Comparison of ENCODE assay signal across 10 mouse cellular contexts in the genomic region with DNA sequence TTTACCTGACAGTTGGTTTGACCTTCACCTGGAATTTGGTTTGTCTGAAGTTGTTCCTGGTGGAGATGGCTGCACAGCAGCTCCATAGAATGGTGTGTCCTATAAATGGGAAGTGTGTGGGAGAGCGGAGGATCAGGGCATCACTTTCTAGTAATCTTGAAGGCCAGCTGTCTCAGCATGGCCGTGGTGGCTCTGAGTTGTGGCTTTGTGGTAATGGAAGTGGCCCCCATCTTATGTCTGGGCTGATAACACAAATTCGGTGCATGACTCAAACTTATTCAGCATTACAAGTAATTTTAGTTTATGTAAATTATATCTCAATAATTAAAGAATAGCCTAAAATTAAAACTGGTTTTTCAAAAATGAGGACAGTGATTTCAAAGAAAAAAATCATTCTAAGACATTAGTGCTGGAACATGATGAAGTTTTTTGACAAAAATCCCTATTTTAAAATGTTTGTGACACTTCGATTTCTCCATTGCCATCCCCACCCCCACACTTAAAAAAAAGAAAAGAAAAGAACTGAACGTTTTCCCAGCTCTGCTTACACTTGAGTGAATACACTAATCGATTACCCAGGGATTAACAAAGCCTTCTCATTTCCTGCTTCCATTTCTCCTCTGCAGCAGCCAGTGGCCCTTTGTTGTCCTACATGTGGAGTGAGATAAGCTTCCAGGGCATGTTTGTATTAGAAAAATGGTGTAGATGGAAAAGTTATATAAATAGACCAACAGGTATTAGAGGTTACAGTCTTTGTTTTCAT.
DNase-seq lines count a peak whose midpoint lies in the region; ATAC-seq and TF ChIP-seq lines count a peak whose summit lies in the region.
"Had no signal": no experiment of that assay in that cellular context is flagged by ENCODE, and none has a peak within 500 bp of the region (broad histone marks: within the 10 kb centered on the region; RNA-seq: fewer than 3 reads in every experiment).

No protein-coding gene starts in this region.

- peak overlapping the region; percentile 39 to 43; a peak in 2 of 4 replicates for H3K27ac ChIP-seq in heart, embryonic 14.5 days (replicated peaks in 1 of 2; ENCODE audit: control insufficient read depth in 1 of 2, insufficient read depth in 1 of 2, low read depth in 2 of 2, low read length in 2 of 2)
- H3K27ac ChIP-seq in MEL (ENCODE audit: control insufficient read depth, low read depth, low read length) = peak overlapping the region; percentile 80
- 0 out of 2 replicates have a peak overlapping the region, but pooled peaks have one; percentile 21 for H3K27ac ChIP-seq in forebrain, postnatal 0 days (ENCODE audit: low read depth, low read length)
- peak overlapping the region; percentile 76 for H3K27ac ChIP-seq in midbrain, embryonic 10.5 days (replicated peaks)
- no peak overlapping the region for H3K27ac ChIP-seq in left cerebral cortex, adult 2 months
- H3K27ac ChIP-seq: neural tube, embryonic 12.5 days had no signal

- no peak for ATAC-seq in heart, embryonic 14.5 days (ENCODE audit: insufficient number of reproducible peaks, insufficient read depth, low FRiP score, low read depth)
- no peak for ATAC-seq in forebrain, postnatal 0 days

- intact Hi-C loops in heart, postnatal 10 days (cut with DNase I) = loop anchor here (1.0 to 2.0 kb wide), 2 partner anchors 15 to 204 kb away; no protein-coding TSS in a partner anchor
- intact Hi-C loops in left cerebral cortex, postnatal 14 days (cut with DNase I) = no loop called here
- intact Hi-C loops in left cerebral cortex, adult 2 months (cut with DNase I) = no loop called here

- H3K36me3 ChIP-seq in heart, embryonic 14.5 days (ENCODE audit: control insufficient read depth, insufficient read depth, low read length) = no peaks in the 10 kb centered on the region
- peaks cover 0 to 56% of the 10 kb centered on the region in 2 experiments; a peak in 2 of 4 replicates for H3K36me3 ChIP-seq in MEL (ENCODE audit: control insufficient read depth in 1 of 2, insufficient read depth in 2 of 2, low read length in 2 of 2)
- H3K36me3 ChIP-seq in forebrain, postnatal 0 days (ENCODE audit: insufficient read depth) = no peaks in the 10 kb centered on the region
- no peaks in the 10 kb centered on the region for H3K36me3 ChIP-seq in midbrain, embryonic 10.5 days
- H3K36me3 ChIP-seq: neural tube, embryonic 12.5 days had no signal

- peaks cover 7% of the 10 kb centered on the region for H3K79me2 ChIP-seq in MEL (ENCODE audit: control insufficient read depth, insufficient read depth, low read length, poor library complexity)

- no peak for TF ChIP-seq RAD21 in MEL (IDR thresholded peaks at IDR 0.05; ENCODE audit: low read depth, low read length)

- H3K9ac ChIP-seq in heart, embryonic 14.5 days (ENCODE audit: low read length) = no peak overlapping the region
- peak overlapping the region; percentile 19; the same call in 1 of the 2 replicates for H3K9ac ChIP-seq in MEL (ENCODE audit: control insufficient read depth, low read depth, low read length, poor library complexity, severe bottlenecking)
- H3K9ac ChIP-seq in forebrain, postnatal 0 days = no peak overlapping the region
- H3K9ac ChIP-seq: neural tube, embryonic 12.5 days had no signal

- H3K4me3 ChIP-seq in heart, embryonic 14.5 days (ENCODE audit: control insufficient read depth in 1 of 2, insufficient read depth in 1 of 2, low read depth in 1 of 2, low read length in 2 of 2) = no peak overlapping the region
- peak overlapping the region in 1 of 2 experiments; percentile 39; a peak in 2 of 4 replicates for H3K4me3 ChIP-seq in MEL (ENCODE audit: control insufficient read depth in 1 of 2, insufficient read depth in 1 of 2, low read depth in 2 of 2, low read length in 2 of 2)
- H3K4me3 ChIP-seq in forebrain, postnatal 0 days (ENCODE audit: low read depth, low read length) = no peak overlapping the region
- no peak overlapping the region for H3K4me3 ChIP-seq in midbrain, embryonic 10.5 days
- no peak overlapping the region for H3K4me3 ChIP-seq in left cerebral cortex, adult 2 months
- H3K4me3 ChIP-seq: neural tube, embryonic 12.5 days had no signal

- no peak for TF ChIP-seq POLR2A in MEL (IDR thresholded peaks at IDR 0.05; ENCODE audit: control insufficient read depth in 1 of 2, insufficient read depth in 1 of 2, low read depth in 1 of 2, low read length in 2 of 2, poor library complexity in 1 of 2)

- 0 out of 2 replicates have a peak overlapping the region, but pooled peaks have one; percentile 24 for H3K4me2 ChIP-seq in heart, embryonic 14.5 days (ENCODE audit: low read length)
- H3K4me2 ChIP-seq in forebrain, postnatal 0 days (ENCODE audit: low read depth) = no peak overlapping the region
- H3K4me2 ChIP-seq: neural tube, embryonic 12.5 days had no signal

- no peaks in the 10 kb centered on the region for H3K27me3 ChIP-seq in heart, embryonic 14.5 days (ENCODE audit: control insufficient read depth, insufficient read depth, low read length)
- no peaks in the 10 kb centered on the region for H3K27me3 ChIP-seq in MEL (ENCODE audit: control insufficient read depth in 1 of 2, insufficient read depth in 2 of 2, low read length in 2 of 2)
- no peaks in the 10 kb centered on the region for H3K27me3 ChIP-seq in forebrain, postnatal 0 days (ENCODE audit: insufficient read depth, low read length)
- H3K27me3 ChIP-seq in midbrain, embryonic 10.5 days (ENCODE audit: low read depth, poor library complexity, severe bottlenecking) = no peaks in the 10 kb centered on the region
- H3K27me3 ChIP-seq: neural tube, embryonic 12.5 days had no signal

- DNase-seq in heart, postnatal 10 days = no peak
- peak; percentile 92 for DNase-seq in MEL (ENCODE audit: low read depth, low spot score)
- DNase-seq in forebrain, postnatal 0 days = no peak
- no peak for DNase-seq in midbrain, embryonic 10.5 days (ENCODE audit: low spot score)
- no peak for DNase-seq in left cerebral cortex, postnatal 14 days (ENCODE audit: low spot score in 2 of 2)
- no peak for DNase-seq in gastrocnemius, postnatal 10 days
- no peak for DNase-seq in left cerebral cortex, adult 2 months (ENCODE audit: extremely low spot score in 1 of 2, low spot score in 2 of 2)
- DNase-seq: thymus, adult 18-20 months had no signal

- H3K4me1 ChIP-seq in heart, embryonic 14.5 days (ENCODE audit: control insufficient read depth in 2 of 2, insufficient read depth in 2 of 2, low read length in 2 of 2) = peaks cover 21 to 72% of the 10 kb centered on the region in 2 experiments
- H3K4me1 ChIP-seq in MEL (ENCODE audit: control insufficient read depth in 1 of 2, insufficient read depth in 2 of 2, low read length in 2 of 2) = peaks cover 42 to 47% of the 10 kb centered on the region in 2 experiments
- peaks cover 4% of the 10 kb centered on the region for H3K4me1 ChIP-seq in forebrain, postnatal 0 days (ENCODE audit: insufficient read depth)
- H3K4me1 ChIP-seq in midbrain, embryonic 10.5 days = peaks cover 97% of the 10 kb centered on the region

- WGBS in heart, embryonic 14.5 days = 28% methylated on average over 6 of the region's 6 CpGs
- WGBS in forebrain, postnatal 0 days = 16% methylated on average over 6 of the region's 6 CpGs
- WGBS in midbrain, embryonic 10.5 days = 19% methylated on average over 6 of the region's 6 CpGs

- peak; percentile 98 to 100 for TF ChIP-seq EP300 in MEL (IDR thresholded peaks at IDR 0.05; ENCODE audit: low read depth in 1 of 2, low read length in 2 of 2)

- no peaks in the 10 kb centered on the region for H3K9me3 ChIP-seq in heart, embryonic 14.5 days (ENCODE audit: control insufficient read depth, low read length)
- H3K9me3 ChIP-seq in MEL (replicated peaks; ENCODE audit: insufficient read depth, low read length) = no peaks in the 10 kb centered on the region
- no peaks in the 10 kb centered on the region for H3K9me3 ChIP-seq in forebrain, postnatal 0 days (ENCODE audit: low read length)
- no peaks in the 10 kb centered on the region for H3K9me3 ChIP-seq in midbrain, embryonic 10.5 days (replicated peaks)
- H3K9me3 ChIP-seq: neural tube, embryonic 12.5 days had no signal

- TF ChIP-seq CTCF in MEL (IDR thresholded peaks at IDR 0.05 in 2 of 3, conservative IDR thresholded peaks at IDR 0.05 in 1 of 3; ENCODE audit: control insufficient read depth in 1 of 3, insufficient read depth in 1 of 3, low read depth in 2 of 3, low read length in 3 of 3, poor library complexity in 1 of 3, severe bottlenecking in 1 of 3) = no peak
- TF ChIP-seq CTCF in forebrain, postnatal 0 days (IDR thresholded peaks at IDR 0.05; ENCODE audit: low read depth) = no peak
- TF ChIP-seq CTCF in left cerebral cortex, adult 2 months (IDR thresholded peaks at IDR 0.05) = no peak

TF ChIP-seq in MEL, 35 proteins besides CTCF, POLR2A, EP300 and RAD21 (continues in another document):
- no peak for TF ChIP-seq NRF1 (IDR thresholded peaks at IDR 0.05; ENCODE audit: insufficient read depth, low read depth, low read length, poor library complexity, severe bottlenecking)
- TF ChIP-seq RCOR1 (IDR thresholded peaks at IDR 0.05; ENCODE audit: low read depth, low read length) = peak; percentile 92
- peak; percentile 97 for TF ChIP-seq GATA1 (IDR thresholded peaks at IDR 0.05; ENCODE audit: low read depth, low read length)
- TF ChIP-seq CHD1 (IDR thresholded peaks at IDR 0.05; ENCODE audit: low read depth, low read length) = no peak
- peak; percentile 14 for TF ChIP-seq ZC3H11A (IDR thresholded peaks at IDR 0.05; ENCODE audit: low read depth, low read length)
- TF ChIP-seq TCF12 (IDR thresholded peaks at IDR 0.05; ENCODE audit: low read depth, low read length) = peak; percentile 98
- TF ChIP-seq ZKSCAN1 (IDR thresholded peaks at IDR 0.05; ENCODE audit: low read depth, low read length) = no peak
- TF ChIP-seq ELF1 (IDR thresholded peaks at IDR 0.05; ENCODE audit: low read depth, low read length) = no peak
- TF ChIP-seq MEF2A (IDR thresholded peaks at IDR 0.05; ENCODE audit: extremely low read depth, insufficient replicate concordance, low read depth, low read length, poor library complexity, severe bottlenecking) = peak; percentile 78; the same call in 1 of the 2 replicates
- TF ChIP-seq POLR2AphosphoS5 (IDR thresholded peaks at IDR 0.05; ENCODE audit: borderline replicate concordance, low read depth, low read length) = no peak
- peak; percentile 39; the same call in 1 of the 2 replicates for TF ChIP-seq CHD2 (IDR thresholded peaks at IDR 0.05; ENCODE audit: low read length)
- TF ChIP-seq MYB (IDR thresholded peaks at IDR 0.05; ENCODE audit: low read depth, low read length) = peak; percentile 79
- no peak; the same call in 1 of the 2 replicates for TF ChIP-seq MYC (IDR thresholded peaks at IDR 0.05; ENCODE audit: low read depth, low read length)
- TF ChIP-seq TAL1 (IDR thresholded peaks at IDR 0.05; ENCODE audit: low read length) = peak; percentile 99
- TF ChIP-seq MAZ (IDR thresholded peaks at IDR 0.05; ENCODE audit: low read depth, low read length) = peak; percentile 97
- TF ChIP-seq KAT2A (conservative IDR thresholded peaks at IDR 0.05; ENCODE audit: low read depth, low read length) = peak; percentile 48; the same call in 1 of the 2 replicates
- peak; percentile 74 for TF ChIP-seq BHLHE40 (IDR thresholded peaks at IDR 0.05; ENCODE audit: borderline replicate concordance, low read depth, low read length)
- TF ChIP-seq MXI1 (IDR thresholded peaks at IDR 0.05; ENCODE audit: low read depth, low read length) = peak; percentile 63; the same call in 1 of the 2 replicates
